Mouse (Mus musculus) urinary bladder, adult 2 months (tissue): Measurements from ENCODE around the gene Sec14l4. TPM values are rescaled to one million over a fixed set of nuclear protein-coding genes. Genes with fewer than 3 reads are reported as not detected.

Experiments used
- DNase-seq: peaks from one replicate; pipeline ENCODE4 v3.0.0; 2022; ENCODE audit warnings: low spot score
- polyA plus RNA-seq: library from polyadenylated mRNA; depleted of rRNA; stranded (reverse); fragments of >200 nt; gene quantifications from 2 replicates; pipeline ENCODE4 v1.2.3, GENCODE M21; 2012; rRNA removed

The Sec14l4 gene
- polyA plus RNA-seq, 1 experiment, result 0.15 TPM

GRCm38 (mm10) chr11:4078267-4078933 lies 47.1 kb downstream of the Sec14l4 start:
- no peak for DNase-seq

- DNase-seq, result no peak
Measured at GRCm38 (mm10) chr11:4080219-4080618, 49.0 kb downstream of the Sec14l4 start.

- DNase-seq, result no peak
Measured at GRCm38 (mm10) chr11:4083316-4084078, 52.2 kb downstream of the Sec14l4 start.

GRCm38 (mm10) chr11:4086246-4086645 lies 55.0 kb downstream of the Sec14l4 start:
- DNase-seq, result no peak

- no peak for DNase-seq
Measured at GRCm38 (mm10) chr11:4087267-4087666, 56.0 kb downstream of the Sec14l4 start.

GRCm38 (mm10) chr11:4093459-4094377 lies 62.5 kb downstream of the Sec14l4 start:
- DNase-seq, result no peak

GRCm38 (mm10) chr11:4094378-4095170 lies 63.3 kb downstream of the Sec14l4 start:
- no peak for DNase-seq

GRCm38 (mm10) chr11:4095171-4096053 lies 64.2 kb downstream of the Sec14l4 start, which contains the start of gene Mtfp1:
TSS of gene Mtfp1 (minus strand) at chr11:4095445.
- DNase-seq, result peak; percentile 47

- peak; percentile 89 for DNase-seq
Measured at GRCm38 (mm10) chr11:4096054-4096984, 65.1 kb downstream of the Sec14l4 start.

GRCm38 (mm10) chr11:4097091-4097621 lies 65.9 kb downstream of the Sec14l4 start:
- no peak for DNase-seq

Other genes with a start within 250 kb of the Sec14l4 start
- gene Osbp2, start 167.6 kb upstream of the Sec14l4 start, polyA plus RNA-seq, result 0.98 and 2.0 TPM in 2 replicates
- gene 4921536K21Rik, start 136.4 kb upstream of the Sec14l4 start, polyA plus RNA-seq, result 0.25 and 0.34 TPM in 2 replicates
- gene Dusp18, start 136.2 kb upstream of the Sec14l4 start, polyA plus RNA-seq, result 2.5 and 3.0 TPM in 2 replicates
- 10.4 and 13.0 TPM in 2 replicates for gene Slc35e4, start 116.8 kb upstream of the Sec14l4 start, polyA plus RNA-seq
- gene Tcn2, start 99.3 kb upstream of the Sec14l4 start, polyA plus RNA-seq, result 101 and 110 TPM in 2 replicates
- 42.4 and 43.1 TPM in 2 replicates for gene Pes1, start 67.5 kb upstream of the Sec14l4 start, polyA plus RNA-seq
- gene 4930556J24Rik, start 54.7 kb upstream of the Sec14l4 start, polyA plus RNA-seq, result 0.04 TPM in 1 of 2 replicates, not detected in the other
- 5.5 and 6.9 TPM in 2 replicates for gene Gal3st1, start 47.8 kb upstream of the Sec14l4 start, polyA plus RNA-seq
- not detected in 2 replicates for gene Sec14l3, start 33.4 kb downstream of the Sec14l4 start, polyA plus RNA-seq
- 3.4 and 4.1 TPM in 2 replicates for gene Mtfp1, start 64.0 kb downstream of the Sec14l4 start, polyA plus RNA-seq
- 1.3 and 1.4 TPM in 2 replicates for gene Sec14l2, start 92.0 kb downstream of the Sec14l4 start, polyA plus RNA-seq
- 31.5 and 34.4 TPM in 2 replicates for gene Rnf215, start 103.7 kb downstream of the Sec14l4 start, polyA plus RNA-seq
- 13.8 and 14.2 TPM in 2 replicates for gene Ccdc157, start 128.8 kb downstream of the Sec14l4 start, polyA plus RNA-seq
- gene Sf3a1, start 128.9 kb downstream of the Sec14l4 start, polyA plus RNA-seq, result 21.6 and 28.5 TPM in 2 replicates
- 92.5 and 137 TPM in 2 replicates for gene Tbc1d10a, start 155.3 kb downstream of the Sec14l4 start, polyA plus RNA-seq
- 19.7 and 19.8 TPM in 2 replicates for gene Castor1, start 186.8 kb downstream of the Sec14l4 start, polyA plus RNA-seq
- 0.28 and 0.39 TPM in 2 replicates for gene Osm, start 205.0 kb downstream of the Sec14l4 start, polyA plus RNA-seq
- 2.5 and 2.8 TPM in 2 replicates for gene Lif, start 226.1 kb downstream of the Sec14l4 start, polyA plus RNA-seq